Mouse (Mus musculus) ZHBTc4 (cell line): ENCODE results near the gene Rcor1.

Experiments
- DNase-seq: peaks from one replicate; pipeline ENCODE4 v3.0.0-alpha.2; 2011; ENCODE audit warnings: low read depth, low spot score

Rcor1 gene

GRCm38 (mm10) chr12:111134169-111134568 is 95.0 kb downstream of the Rcor1 start:
- no peak for DNase-seq

GRCm38 (mm10) chr12:111134791-111135733 is 95.9 kb downstream of the Rcor1 start:
- DNase-seq: no peak

- no peak for DNase-seq
Observed at GRCm38 (mm10) chr12:111135953-111136352, 96.8 kb downstream of the Rcor1 start.

- DNase-seq: no peak
Observed at GRCm38 (mm10) chr12:111137079-111137478, 97.9 kb downstream of the Rcor1 start.

GRCm38 (mm10) chr12:111143005-111143508 is 103.9 kb downstream of the Rcor1 start:
- DNase-seq: peak; percentile 93

GRCm38 (mm10) chr12:111143509-111144063 is 104.4 kb downstream of the Rcor1 start:
- DNase-seq: no peak

- no peak for DNase-seq
Observed at GRCm38 (mm10) chr12:111144598-111144997, 105.4 kb downstream of the Rcor1 start.

- DNase-seq: no peak
Observed at GRCm38 (mm10) chr12:111145269-111145668, 106.1 kb downstream of the Rcor1 start.

GRCm38 (mm10) chr12:111149495-111150235 is 110.5 kb downstream of the Rcor1 start:
- DNase-seq: no peak

GRCm38 (mm10) chr12:111150236-111150596 is 111.1 kb downstream of the Rcor1 start:
- DNase-seq: peak; percentile 67

GRCm38 (mm10) chr12:111151422-111152156 is 112.4 kb downstream of the Rcor1 start:
- no peak for DNase-seq

GRCm38 (mm10) chr12:111152579-111152978 is 113.4 kb downstream of the Rcor1 start:
- no peak for DNase-seq

- DNase-seq: no peak
Observed at GRCm38 (mm10) chr12:111152981-111153710, 114.0 kb downstream of the Rcor1 start.

GRCm38 (mm10) chr12:111153946-111154345 is 114.8 kb downstream of the Rcor1 start:
- no peak for DNase-seq

GRCm38 (mm10) chr12:111154641-111155040 is 115.5 kb downstream of the Rcor1 start:
- no peak for DNase-seq

GRCm38 (mm10) chr12:111155756-111156155 is 116.6 kb downstream of the Rcor1 start:
- no peak for DNase-seq

GRCm38 (mm10) chr12:111159659-111160428 is 120.7 kb downstream of the Rcor1 start:
- DNase-seq: no peak

- DNase-seq: no peak
Observed at GRCm38 (mm10) chr12:111160871-111161270, 121.7 kb downstream of the Rcor1 start.

- no peak for DNase-seq
Observed at GRCm38 (mm10) chr12:111161943-111162311, 122.8 kb downstream of the Rcor1 start.
